In the genomic region with DNA sequence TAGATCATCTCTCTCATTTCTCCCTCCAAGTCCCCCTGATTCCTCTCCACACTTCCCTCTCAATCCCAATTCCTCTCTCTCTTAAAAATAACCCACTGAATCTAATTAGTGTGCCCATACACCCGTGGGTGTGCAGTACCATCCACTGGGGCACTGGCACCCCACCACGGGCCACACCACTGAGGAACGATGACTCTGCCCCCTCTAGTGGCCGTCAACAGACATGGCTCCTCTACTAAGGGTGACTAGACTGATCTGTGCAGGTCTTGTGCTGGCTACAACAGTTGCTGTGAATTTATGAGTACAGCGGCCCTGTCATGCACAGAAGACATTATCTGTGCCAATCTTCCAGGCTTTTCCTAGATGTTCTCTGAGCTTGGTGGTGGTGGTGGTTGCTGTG, we compare ENCODE assay signal across 10 mouse cellular contexts. TPM values are rescaled to one million over a fixed set of nuclear protein-coding genes. Genes with fewer than 3 reads are reported as not detected.
DNase-seq lines count a peak whose midpoint lies in the region; ATAC-seq and TF ChIP-seq lines count a peak whose summit lies in the region.
"Had no signal": no experiment of that assay in that cellular context is flagged by ENCODE, and none has a peak within 500 bp of the region (broad histone marks: within the 10 kb centered on the region; RNA-seq: fewer than 3 reads in every experiment).

No protein-coding gene starts in this region.

- H3K9ac ChIP-seq in heart, embryonic 12.5 days = no peak overlapping the region
- H3K9ac ChIP-seq in midbrain, postnatal 0 days (replicated peaks; ENCODE audit: low read length, poor library complexity, severe bottlenecking) = no peak overlapping the region

- H3K27ac ChIP-seq in heart, embryonic 12.5 days (ENCODE audit: poor library complexity, severe bottlenecking) = no peak overlapping the region
- no peak overlapping the region for H3K27ac ChIP-seq in midbrain, postnatal 0 days (ENCODE audit: low read depth, low read length)
- H3K27ac ChIP-seq in midbrain, embryonic 10.5 days (replicated peaks) = no peak overlapping the region
- no peak overlapping the region for H3K27ac ChIP-seq in limb, embryonic 10.5 days
- no peak overlapping the region for H3K27ac ChIP-seq in forebrain, embryonic 10.5 days

- no peak overlapping the region for H3K4me2 ChIP-seq in heart, embryonic 12.5 days
- H3K4me2 ChIP-seq in midbrain, postnatal 0 days (ENCODE audit: low read depth, low read length, poor library complexity, severe bottlenecking) = no peak overlapping the region

- no peaks in the 10 kb centered on the region for H3K36me3 ChIP-seq in heart, embryonic 12.5 days
- no peaks in the 10 kb centered on the region for H3K36me3 ChIP-seq in midbrain, postnatal 0 days (ENCODE audit: insufficient read depth, low read length)
- H3K36me3 ChIP-seq in midbrain, embryonic 10.5 days = no peaks in the 10 kb centered on the region
- H3K36me3 ChIP-seq in limb, embryonic 10.5 days = no peaks in the 10 kb centered on the region
- H3K36me3 ChIP-seq in forebrain, embryonic 10.5 days (replicated peaks) = no peaks in the 10 kb centered on the region

- WGBS in heart, embryonic 12.5 days = 22% methylated on average over 5 of the region's 5 CpGs
- WGBS in midbrain, postnatal 0 days = 29% methylated on average over 5 of the region's 5 CpGs
- WGBS in midbrain, embryonic 10.5 days = 36% methylated on average over 5 of the region's 5 CpGs
- WGBS in limb, embryonic 10.5 days = 34% methylated on average over 5 of the region's 5 CpGs
- 31% methylated on average over 5 of the region's 5 CpGs for WGBS in forebrain, embryonic 10.5 days

- 0 out of 2 replicates have a peak, but pooled peaks cover 2% of the 10 kb centered on the region for H3K27me3 ChIP-seq in heart, embryonic 12.5 days (replicated peaks)
- H3K27me3 ChIP-seq in midbrain, postnatal 0 days (ENCODE audit: insufficient read depth, low read length) = no peaks in the 10 kb centered on the region
- no peaks in the 10 kb centered on the region for H3K27me3 ChIP-seq in midbrain, embryonic 10.5 days (ENCODE audit: low read depth, poor library complexity, severe bottlenecking)
- no peaks in the 10 kb centered on the region for H3K27me3 ChIP-seq in limb, embryonic 10.5 days (ENCODE audit: low read depth, poor library complexity, severe bottlenecking)
- no peaks in the 10 kb centered on the region for H3K27me3 ChIP-seq in forebrain, embryonic 10.5 days (ENCODE audit: poor library complexity, severe bottlenecking)

- peak; percentile 50 for DNase-seq in heart, adult 11 months
- no peak for DNase-seq in midbrain, postnatal 0 days (ENCODE audit: low spot score)
- DNase-seq in midbrain, embryonic 10.5 days (ENCODE audit: low spot score) = no peak
- peak; percentile 33 for DNase-seq in ZHBTc4 (ENCODE audit: low read depth, low spot score)
- DNase-seq in limb, embryonic 10.5 days (ENCODE audit: low spot score) = no peak
- DNase-seq in forebrain, embryonic 10.5 days (ENCODE audit: extremely low spot score, low spot score) = no peak
- DNase-seq: heart, adult 18-20 months; kidney, postnatal 4 days had no signal

- no peaks in the 10 kb centered on the region for H3K4me1 ChIP-seq in heart, embryonic 12.5 days (replicated peaks)
- no peaks in the 10 kb centered on the region for H3K4me1 ChIP-seq in midbrain, postnatal 0 days (ENCODE audit: insufficient read depth, low read length)
- peaks cover 9% of the 10 kb centered on the region for H3K4me1 ChIP-seq in midbrain, embryonic 10.5 days
- no peaks in the 10 kb centered on the region; the same call in 1 of the 2 replicates for H3K4me1 ChIP-seq in limb, embryonic 10.5 days
- H3K4me1 ChIP-seq in forebrain, embryonic 10.5 days = peaks cover 9% of the 10 kb centered on the region

- no peak overlapping the region for H3K4me3 ChIP-seq in heart, embryonic 12.5 days
- no peak overlapping the region for H3K4me3 ChIP-seq in midbrain, postnatal 0 days (ENCODE audit: low read depth, low read length)
- no peak overlapping the region for H3K4me3 ChIP-seq in midbrain, embryonic 10.5 days
- H3K4me3 ChIP-seq in limb, embryonic 10.5 days = no peak overlapping the region
- no peak overlapping the region for H3K4me3 ChIP-seq in forebrain, embryonic 10.5 days

- ATAC-seq in heart, embryonic 12.5 days (ENCODE audit: insufficient number of reproducible peaks, low FRiP score) = no peak
- ATAC-seq in midbrain, postnatal 0 days (ENCODE audit: low FRiP score) = no peak
- peak; percentile 59; the same call in 1 of the 2 replicates for ATAC-seq in monocyte, adult 5-6 weeks (replicated peaks; ENCODE audit: insufficient number of reproducible peaks, low FRiP score, low TSS enrichment, poor library complexity, severe bottlenecking)

- H3K9me3 ChIP-seq in heart, embryonic 12.5 days (replicated peaks) = 0 out of 2 replicates have a peak, but pooled peaks cover 8% of the 10 kb centered on the region
- no peaks in the 10 kb centered on the region for H3K9me3 ChIP-seq in midbrain, postnatal 0 days (ENCODE audit: low read length)
- H3K9me3 ChIP-seq in midbrain, embryonic 10.5 days (replicated peaks) = no peaks in the 10 kb centered on the region
- H3K9me3 ChIP-seq in limb, embryonic 10.5 days (replicated peaks) = no peaks in the 10 kb centered on the region
- no peaks in the 10 kb centered on the region for H3K9me3 ChIP-seq in forebrain, embryonic 10.5 days

- TF ChIP-seq CTCF in midbrain, postnatal 0 days (IDR thresholded peaks at IDR 0.05) = peak; percentile 53

RNA-seq across cellular contexts. Expression of gene Wfdc12, which starts 1.7 kb away (rescaled TPM):
- polyA plus RNA-seq in heart, embryonic 12.5 days (2016; fragmentation: Nextera tagmentation; extraction: Ambion mirVana) = not detected in 2 replicates
- not detected in 2 replicates for total RNA-seq in midbrain, postnatal 0 days (2014; rRNA removed)
- polyA plus RNA-seq in midbrain, postnatal 0 days (2015; fragmentation: Nextera tagmentation; extraction: Ambion mirVana) = not detected in 2 replicates
- polyA plus RNA-seq in midbrain, embryonic 10.5 days (2016; fragmentation: Nextera tagmentation; extraction: Ambion mirVana) = not detected in 2 replicates
- not detected in 3 replicates for total RNA-seq in monocyte, adult 5-6 weeks (2017)
- polyA plus RNA-seq in limb, embryonic 10.5 days (2016; fragmentation: Nextera tagmentation; extraction: Ambion mirVana) = not detected in 2 replicates
- not detected in 2 replicates for polyA plus RNA-seq in forebrain, embryonic 10.5 days (2016; fragmentation: Nextera tagmentation; extraction: Ambion mirVana)
- total RNA-seq: heart, adult 18-20 months had no signal

RNA-seq across cellular contexts. Expression of gene Wfdc5, which starts 6.2 kb away (rescaled TPM):
- polyA plus RNA-seq in heart, embryonic 12.5 days (2016; fragmentation: Nextera tagmentation; extraction: Ambion mirVana) = not detected in 2 replicates
- total RNA-seq in midbrain, postnatal 0 days (2014; rRNA removed) = not detected in 2 replicates
- polyA plus RNA-seq in midbrain, postnatal 0 days (2015; fragmentation: Nextera tagmentation; extraction: Ambion mirVana) = not detected in 2 replicates
- polyA plus RNA-seq in midbrain, embryonic 10.5 days (2016; fragmentation: Nextera tagmentation; extraction: Ambion mirVana) = not detected in 2 replicates
- not detected in 3 replicates for total RNA-seq in monocyte, adult 5-6 weeks (2017)
- not detected in 2 replicates for polyA plus RNA-seq in limb, embryonic 10.5 days (2016; fragmentation: Nextera tagmentation; extraction: Ambion mirVana)
- polyA plus RNA-seq in forebrain, embryonic 10.5 days (2016; fragmentation: Nextera tagmentation; extraction: Ambion mirVana) = not detected in 2 replicates
- total RNA-seq: heart, adult 18-20 months had no signal

RNA-seq across cellular contexts. Expression of gene Wfdc15a, which starts 11.2 kb away (rescaled TPM):
- polyA plus RNA-seq in heart, embryonic 12.5 days (2016; fragmentation: Nextera tagmentation; extraction: Ambion mirVana) = not detected in 2 replicates
- not detected in 2 replicates for total RNA-seq in midbrain, postnatal 0 days (2014; rRNA removed)
- not detected in 2 replicates for polyA plus RNA-seq in midbrain, postnatal 0 days (2015; fragmentation: Nextera tagmentation; extraction: Ambion mirVana)
- not detected in 2 replicates for polyA plus RNA-seq in midbrain, embryonic 10.5 days (2016; fragmentation: Nextera tagmentation; extraction: Ambion mirVana)
- not detected in 3 replicates for total RNA-seq in monocyte, adult 5-6 weeks (2017)
- not detected in 2 replicates for polyA plus RNA-seq in limb, embryonic 10.5 days (2016; fragmentation: Nextera tagmentation; extraction: Ambion mirVana)
- polyA plus RNA-seq in forebrain, embryonic 10.5 days (2016; fragmentation: Nextera tagmentation; extraction: Ambion mirVana) = not detected in 2 replicates
- total RNA-seq: heart, adult 18-20 months had no signal

RNA-seq across cellular contexts. Expression of gene Kcns1, which starts 17.8 kb away (rescaled TPM):
- 0.15 and 0.18 TPM in 2 replicates for polyA plus RNA-seq in heart, embryonic 12.5 days (2016; fragmentation: Nextera tagmentation; extraction: Ambion mirVana)
- 10.1 and 15.6 TPM in 2 replicates for total RNA-seq in midbrain, postnatal 0 days (2014; rRNA removed)
- polyA plus RNA-seq in midbrain, postnatal 0 days (2015; fragmentation: Nextera tagmentation; extraction: Ambion mirVana) = 3.8 and 4.3 TPM in 2 replicates
- 0.06 TPM in 1 of 2 replicates, not detected in the other for polyA plus RNA-seq in midbrain, embryonic 10.5 days (2016; fragmentation: Nextera tagmentation; extraction: Ambion mirVana)
- not detected in 3 replicates for total RNA-seq in monocyte, adult 5-6 weeks (2017)
- polyA plus RNA-seq in limb, embryonic 10.5 days (2016; fragmentation: Nextera tagmentation; extraction: Ambion mirVana) = 0.15 TPM in 1 of 2 replicates, not detected in the other
- not detected in 2 replicates for polyA plus RNA-seq in forebrain, embryonic 10.5 days (2016; fragmentation: Nextera tagmentation; extraction: Ambion mirVana)

RNA-seq across cellular contexts. Expression of gene Wfdc15b, which starts 32.7 kb away (rescaled TPM):
- not detected in 2 replicates for polyA plus RNA-seq in heart, embryonic 12.5 days (2016; fragmentation: Nextera tagmentation; extraction: Ambion mirVana)
- total RNA-seq in midbrain, postnatal 0 days (2014; rRNA removed) = not detected in 2 replicates
- not detected in 2 replicates for polyA plus RNA-seq in midbrain, postnatal 0 days (2015; fragmentation: Nextera tagmentation; extraction: Ambion mirVana)
- polyA plus RNA-seq in midbrain, embryonic 10.5 days (2016; fragmentation: Nextera tagmentation; extraction: Ambion mirVana) = not detected in 2 replicates
- total RNA-seq in monocyte, adult 5-6 weeks (2017) = not detected in 3 replicates
- not detected in 2 replicates for polyA plus RNA-seq in limb, embryonic 10.5 days (2016; fragmentation: Nextera tagmentation; extraction: Ambion mirVana)
- polyA plus RNA-seq in forebrain, embryonic 10.5 days (2016; fragmentation: Nextera tagmentation; extraction: Ambion mirVana) = not detected in 2 replicates
- total RNA-seq: heart, adult 18-20 months had no signal

Comparison
In these comparisons a context has a peak if more than half of its experiments do, and no peak if none do; other contexts are left out.
1. DNase-seq: peak in heart, adult 11 months (single experiment) and ZHBTc4 (single experiment); none in midbrain, postnatal 0 days (single experiment), midbrain, embryonic 10.5 days (single experiment), limb, embryonic 10.5 days (single experiment) and forebrain, embryonic 10.5 days (single experiment).